Mouse (Mus musculus) cerebellum, postnatal 36 days (tissue): Measurements from ENCODE around the gene Cog5.
A peak's percentile ranks its signal among the peaks of the same experiment; 100 is the strongest.

Source experiments
- DNase-seq, 2 experiments: peaks; one replicate each; pipeline ENCODE4 v3.0.0; 2021 to 2022; ENCODE audit warnings: mixed read lengths in 2 of 2

The Cog5 gene

GRCm38 (mm10) chr12:31895095-31895734 lies 240.5 kb downstream of the Cog5 start:
- no peak for DNase-seq

- DNase-seq: peak; percentile 60 to 67
Measured at GRCm38 (mm10) chr12:31895888-31896287, 241.2 kb downstream of the Cog5 start.

GRCm38 (mm10) chr12:31896295-31896694 lies 241.6 kb downstream of the Cog5 start:
- DNase-seq: peak in 1 of 2 experiments; percentile 28

- peak; percentile 81 to 86 for DNase-seq
Measured at GRCm38 (mm10) chr12:31896986-31897385, 242.3 kb downstream of the Cog5 start.

- DNase-seq: peak; percentile 84 to 88
Measured at GRCm38 (mm10) chr12:31897456-31897855, 242.8 kb downstream of the Cog5 start.

- no peak for DNase-seq
Measured at GRCm38 (mm10) chr12:31900391-31900914, 245.8 kb downstream of the Cog5 start.

- DNase-seq: peak; percentile 45 to 50
Measured at GRCm38 (mm10) chr12:31905696-31906551, 251.3 kb downstream of the Cog5 start.

GRCm38 (mm10) chr12:31907436-31907835 lies 252.8 kb downstream of the Cog5 start:
- no peak for DNase-seq

GRCm38 (mm10) chr12:31912966-31913551 lies 258.4 kb downstream of the Cog5 start:
- no peak for DNase-seq

GRCm38 (mm10) chr12:31913614-31914013 lies 258.9 kb downstream of the Cog5 start:
- DNase-seq: peak; percentile 82 to 86

- DNase-seq: no peak
Measured at GRCm38 (mm10) chr12:31916691-31917090, 262.0 kb downstream of the Cog5 start.

GRCm38 (mm10) chr12:31917245-31917644 lies 262.6 kb downstream of the Cog5 start:
- DNase-seq: peak; percentile 79 to 85

GRCm38 (mm10) chr12:31920464-31921405 lies 266.1 kb downstream of the Cog5 start:
- no peak for DNase-seq

- DNase-seq: no peak
Measured at GRCm38 (mm10) chr12:31924135-31924534, 269.5 kb downstream of the Cog5 start.

GRCm38 (mm10) chr12:31925343-31925742 lies 270.7 kb downstream of the Cog5 start:
- DNase-seq: peak in 1 of 2 experiments; percentile 36

- DNase-seq: peak; percentile 97 to 98
Measured at GRCm38 (mm10) chr12:31926661-31927061, 272.0 kb downstream of the Cog5 start.

GRCm38 (mm10) chr12:31928498-31928897 lies 273.8 kb downstream of the Cog5 start:
- no peak for DNase-seq

- no peak for DNase-seq
Measured at GRCm38 (mm10) chr12:31931818-31932217, 277.1 kb downstream of the Cog5 start.

- no peak for DNase-seq
Measured at GRCm38 (mm10) chr12:31936657-31937300, 282.1 kb downstream of the Cog5 start.

- DNase-seq: no peak
Measured at GRCm38 (mm10) chr12:31937613-31938012, 282.9 kb downstream of the Cog5 start.

GRCm38 (mm10) chr12:31938391-31938997 lies 283.8 kb downstream of the Cog5 start:
- no peak for DNase-seq
